Mouse (Mus musculus): ENCODE measurements at regions not wholly inside any gene's neighbourhood (a gene's known extent, or its start where the extent isn't known, plus 50 kb on each side); places are given as distances from the start of the nearest gene placed in this dataset.

GRCm38 (mm10) chr16:5507261-5507660 is 251.5 kb upstream of the Eef2kmt start:
- H3K27ac ChIP-seq (ENCODE audit: control insufficient read depth, insufficient read depth, low read depth, low read length) = no peak overlapping the region
- no peak for TF ChIP-seq CTCF (IDR thresholded peaks at IDR 0.05; ENCODE audit: control insufficient read depth, insufficient read depth, insufficient replicate concordance, low read depth, low read length)
- no peak for TF ChIP-seq POLR2A (IDR thresholded peaks at IDR 0.05; ENCODE audit: control insufficient read depth, low read depth, low read length)
- no peaks in the 10 kb centered on the region for H3K27me3 ChIP-seq (ENCODE audit: control insufficient read depth, insufficient read depth, low read length)
- H3K36me3 ChIP-seq (ENCODE audit: control insufficient read depth, insufficient read depth, low read length) = no peaks in the 10 kb centered on the region
- H3K4me1 ChIP-seq (ENCODE audit: control insufficient read depth, insufficient read depth, low read length) = no peaks in the 10 kb centered on the region
- H3K4me3 ChIP-seq (ENCODE audit: control insufficient read depth, low read depth, low read length) = no peak overlapping the region

GRCm38 (mm10) chr16:5501961-5502360 is 246.2 kb upstream of the Eef2kmt start:
- no peaks in the 10 kb centered on the region for H3K27me3 ChIP-seq (ENCODE audit: control insufficient read depth, insufficient read depth, low read length)
- TF ChIP-seq CTCF (IDR thresholded peaks at IDR 0.05; ENCODE audit: control insufficient read depth, insufficient read depth, insufficient replicate concordance, low read depth, low read length) (no peak), POLR2A (IDR thresholded peaks at IDR 0.05; ENCODE audit: control insufficient read depth, low read depth, low read length) (no peak)
- H3K27ac ChIP-seq (ENCODE audit: control insufficient read depth, insufficient read depth, low read depth, low read length) = no peak overlapping the region
- H3K4me1 ChIP-seq (ENCODE audit: control insufficient read depth, insufficient read depth, low read length) = no peaks in the 10 kb centered on the region
- H3K36me3 ChIP-seq (ENCODE audit: control insufficient read depth, insufficient read depth, low read length) = no peaks in the 10 kb centered on the region
- no peak overlapping the region for H3K4me3 ChIP-seq (ENCODE audit: control insufficient read depth, low read depth, low read length)

GRCm38 (mm10) chr16:5496051-5496685 is 240.4 kb upstream of the Eef2kmt start:
- H3K4me1 ChIP-seq (ENCODE audit: control insufficient read depth, insufficient read depth, low read length) = no peaks in the 10 kb centered on the region
- no peaks in the 10 kb centered on the region for H3K27me3 ChIP-seq (ENCODE audit: control insufficient read depth, insufficient read depth, low read length)
- TF ChIP-seq POLR2A (IDR thresholded peaks at IDR 0.05; ENCODE audit: control insufficient read depth, low read depth, low read length) (no peak), CTCF (IDR thresholded peaks at IDR 0.05; ENCODE audit: control insufficient read depth, insufficient read depth, insufficient replicate concordance, low read depth, low read length) (no peak)
- H3K4me3 ChIP-seq (ENCODE audit: control insufficient read depth, low read depth, low read length) = no peak overlapping the region
- no peaks in the 10 kb centered on the region for H3K36me3 ChIP-seq (ENCODE audit: control insufficient read depth, insufficient read depth, low read length)
- no peak overlapping the region for H3K27ac ChIP-seq (ENCODE audit: control insufficient read depth, insufficient read depth, low read depth, low read length)

GRCm38 (mm10) chr16:5493352-5493751 is 237.6 kb upstream of the Eef2kmt start:
- H3K4me1 ChIP-seq (ENCODE audit: control insufficient read depth, insufficient read depth, low read length) = no peaks in the 10 kb centered on the region
- no peak overlapping the region for H3K27ac ChIP-seq (ENCODE audit: control insufficient read depth, insufficient read depth, low read depth, low read length)
- no peaks in the 10 kb centered on the region for H3K36me3 ChIP-seq (ENCODE audit: control insufficient read depth, insufficient read depth, low read length)
- TF ChIP-seq CTCF (IDR thresholded peaks at IDR 0.05; ENCODE audit: control insufficient read depth, insufficient read depth, insufficient replicate concordance, low read depth, low read length) (no peak), POLR2A (IDR thresholded peaks at IDR 0.05; ENCODE audit: control insufficient read depth, low read depth, low read length) (no peak)
- H3K27me3 ChIP-seq (ENCODE audit: control insufficient read depth, insufficient read depth, low read length) = no peaks in the 10 kb centered on the region
- no peak overlapping the region for H3K4me3 ChIP-seq (ENCODE audit: control insufficient read depth, low read depth, low read length)

GRCm38 (mm10) chr16:5487259-5487658 is 231.5 kb upstream of the Eef2kmt start:
- Histone ChIP-seq H3K36me3 (ENCODE audit: control insufficient read depth, insufficient read depth, low read length) (no peaks in the 10 kb centered on the region), H3K27ac (ENCODE audit: control insufficient read depth, insufficient read depth, low read depth, low read length) (no peak overlapping the region), H3K4me3 (ENCODE audit: control insufficient read depth, low read depth, low read length) (no peak overlapping the region), H3K27me3 (ENCODE audit: control insufficient read depth, insufficient read depth, low read length) (no peaks in the 10 kb centered on the region), H3K4me1 (ENCODE audit: control insufficient read depth, insufficient read depth, low read length) (no peaks in the 10 kb centered on the region)
- TF ChIP-seq POLR2A (IDR thresholded peaks at IDR 0.05; ENCODE audit: control insufficient read depth, low read depth, low read length) (no peak), CTCF (IDR thresholded peaks at IDR 0.05; ENCODE audit: control insufficient read depth, insufficient read depth, insufficient replicate concordance, low read depth, low read length) (no peak)

- no peaks in the 10 kb centered on the region for H3K36me3 ChIP-seq (ENCODE audit: control insufficient read depth, insufficient read depth, low read length)
- no peak overlapping the region for H3K4me3 ChIP-seq (ENCODE audit: control insufficient read depth, low read depth, low read length)
- H3K27ac ChIP-seq (ENCODE audit: control insufficient read depth, insufficient read depth, low read depth, low read length) = no peak overlapping the region
- H3K4me1 ChIP-seq (ENCODE audit: control insufficient read depth, insufficient read depth, low read length) = no peaks in the 10 kb centered on the region
- TF ChIP-seq POLR2A (IDR thresholded peaks at IDR 0.05; ENCODE audit: control insufficient read depth, low read depth, low read length) = no peak
- TF ChIP-seq CTCF (IDR thresholded peaks at IDR 0.05; ENCODE audit: control insufficient read depth, insufficient read depth, insufficient replicate concordance, low read depth, low read length) = no peak
- H3K27me3 ChIP-seq (ENCODE audit: control insufficient read depth, insufficient read depth, low read length) = no peaks in the 10 kb centered on the region
Observed at GRCm38 (mm10) chr16:5483337-5483736, 227.6 kb upstream of the Eef2kmt start.

- TF ChIP-seq CTCF (IDR thresholded peaks at IDR 0.05; ENCODE audit: control insufficient read depth, insufficient read depth, insufficient replicate concordance, low read depth, low read length) = no peak
- TF ChIP-seq POLR2A (IDR thresholded peaks at IDR 0.05; ENCODE audit: control insufficient read depth, low read depth, low read length) = no peak
- Histone ChIP-seq H3K27me3 (ENCODE audit: control insufficient read depth, insufficient read depth, low read length) (no peaks in the 10 kb centered on the region), H3K36me3 (ENCODE audit: control insufficient read depth, insufficient read depth, low read length) (no peaks in the 10 kb centered on the region)
Observed at GRCm38 (mm10) chr16:5480148-5480547, 224.4 kb upstream of the Eef2kmt start.

More at GRCm38 (mm10) chr16:5480148-5480547, 224.4 kb upstream of the Eef2kmt start:
- no peak overlapping the region for H3K4me3 ChIP-seq (ENCODE audit: control insufficient read depth, low read depth, low read length)
- no peak overlapping the region for H3K27ac ChIP-seq (ENCODE audit: control insufficient read depth, insufficient read depth, low read depth, low read length)
- no peaks in the 10 kb centered on the region for H3K4me1 ChIP-seq (ENCODE audit: control insufficient read depth, insufficient read depth, low read length)

Data from testis, adult 2 months (tissue).